Mouse (Mus musculus) midbrain, embryonic 11.5 days (tissue): ENCODE data around the gene Gm21972. TPM values are rescaled to one million over a fixed set of nuclear protein-coding genes. Genes with fewer than 3 reads are reported as not detected.

ENCODE experiments used
- ATAC-seq: fragments of 200-750 bp; cut with Nextera tagmentation; 2 replicates; pipeline ENCODE4 v1.8.0; 2017; ENCODE audit warnings: moderate TSS enrichment, moderate library complexity; ENCODE audit not compliant: low FRiP score
- DNase-seq: peaks from one replicate; pipeline ENCODE4 v3.0.0; 2015; ENCODE audit warnings: low spot score; ENCODE audit errors: missing footprints
- H3K27ac ChIP-seq: fragments of 300-500 bp; sonication (generic); 2 replicates; pipeline ENCODE4 v1.5.1; 2014; ENCODE audit warnings: low read depth, low read length
- H3K27me3 ChIP-seq: fragments of 300-500 bp; sonication (generic); 2 replicates; pipeline ENCODE4 v1.6.1; 2014; ENCODE audit warnings: mild to moderate bottlenecking, low read length, moderate library complexity, mixed read lengths; ENCODE audit not compliant: control insufficient read depth, insufficient read depth
- H3K36me3 ChIP-seq: fragments of 300-500 bp; sonication (generic); 2 replicates; pipeline ENCODE4 v1.6.1; 2014; ENCODE audit warnings: mild to moderate bottlenecking, low read length, moderate library complexity, mixed read lengths; ENCODE audit not compliant: control insufficient read depth, insufficient read depth
- H3K4me1 ChIP-seq: fragments of 300-500 bp; sonication (generic); 2 replicates; pipeline ENCODE4 v1.6.1; 2014; ENCODE audit warnings: low read length; ENCODE audit not compliant: control insufficient read depth, insufficient read depth
- H3K4me2 ChIP-seq: fragments of 300-500 bp; sonication (generic); 2 replicates; pipeline ENCODE4 v1.6.1; 2014; ENCODE audit warnings: mild to moderate bottlenecking, moderate library complexity
- H3K4me3 ChIP-seq: fragments of 300-500 bp; sonication (generic); 2 replicates; pipeline ENCODE4 v1.5.1; 2014; ENCODE audit warnings: low read depth, low read length
- H3K9ac ChIP-seq: fragments of 300-500 bp; sonication (generic); 2 replicates; pipeline ENCODE4 v1.6.1; 2014; ENCODE audit warnings: low read length
- H3K9me3 ChIP-seq: fragments of 300-500 bp; sonication (generic); 2 replicates; pipeline ENCODE4 v1.6.1; 2016; ENCODE audit warnings: low read length; ENCODE audit not compliant: control insufficient read depth
- WGBS: fragments of 180-500 bp; shearing (Covaris S2); extraction: QIAGEN DNeasy Blood & Tissue Kit; methylation state at CpG from one replicate; pipeline ENCODE4 v1.1.7; 2014; 5-methylcytosine and 5-hydroxymethylcytosine counted together
- polyA plus RNA-seq: library from polyadenylated mRNA; unstranded; fragments of >200 nt; fragmentation: Nextera tagmentation; extraction: Ambion mirVana; gene quantifications from 2 replicates; pipeline ENCODE4 v1.2.1, GENCODE M21; 2014

Gm21972 gene
- polyA plus RNA-seq, 1 experiment from 2014 or later: 0.40 TPM

GRCm38 (mm10) chr1:86201312-86201711, 67.9 kb downstream of the Gm21972 start:
- Histone ChIP-seq H3K4me1 (no peaks in the 10 kb centered on the region), H3K27me3 (no peaks in the 10 kb centered on the region), H3K4me2 (no peak overlapping the region), H3K9ac (no peak overlapping the region), H3K9me3 (no peaks in the 10 kb centered on the region), H3K27ac (no peak overlapping the region), H3K4me3 (no peak overlapping the region), H3K36me3 (peaks cover 7% of the 10 kb centered on the region; the same call in 1 of the 2 replicates)
- DNase-seq: peak; percentile 35
- ATAC-seq: no peak

GRCm38 (mm10) chr1:86202617-86203219, 69.3 kb downstream of the Gm21972 start:
- H3K36me3 ChIP-seq: peaks cover 9% of the 10 kb centered on the region; the same call in 1 of the 2 replicates

DNA sequence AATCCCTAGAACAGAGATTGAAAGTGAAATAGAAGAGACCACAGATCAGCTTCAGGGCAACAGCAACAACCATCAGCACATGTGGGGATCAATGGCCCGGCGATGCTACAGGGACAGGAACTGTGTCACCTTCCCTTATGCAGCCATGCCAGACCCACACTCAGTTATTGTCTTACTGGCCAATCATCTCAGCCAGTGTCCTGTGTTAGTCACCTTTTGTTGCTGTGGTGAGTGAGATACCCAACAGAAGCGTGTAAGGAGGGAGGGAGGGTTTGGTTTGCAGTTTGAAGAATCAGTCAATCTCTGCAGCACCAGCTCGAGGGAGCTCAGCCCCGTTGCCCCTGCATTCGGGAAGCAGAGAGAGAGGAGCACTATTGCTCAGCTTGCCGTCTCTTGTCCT, 77.2 kb downstream of the Gm21972 start:
- 87% methylated on average over 7 of the region's 7 CpGs for WGBS

More at GRCm38 (mm10) chr1:86202617-86203219, 69.3 kb downstream of the Gm21972 start:
- no peak for DNase-seq
- no peak overlapping the region for H3K27ac ChIP-seq
- no peaks in the 10 kb centered on the region for H3K27me3 ChIP-seq
- WGBS: 94% methylated on average over 9 of the region's 9 CpGs
- no peak overlapping the region for H3K4me3 ChIP-seq
- ATAC-seq: no peak
- H3K4me2 ChIP-seq: no peak overlapping the region
- no peak overlapping the region for H3K9ac ChIP-seq
- H3K9me3 ChIP-seq: no peaks in the 10 kb centered on the region
- no peaks in the 10 kb centered on the region for H3K4me1 ChIP-seq

DNA sequence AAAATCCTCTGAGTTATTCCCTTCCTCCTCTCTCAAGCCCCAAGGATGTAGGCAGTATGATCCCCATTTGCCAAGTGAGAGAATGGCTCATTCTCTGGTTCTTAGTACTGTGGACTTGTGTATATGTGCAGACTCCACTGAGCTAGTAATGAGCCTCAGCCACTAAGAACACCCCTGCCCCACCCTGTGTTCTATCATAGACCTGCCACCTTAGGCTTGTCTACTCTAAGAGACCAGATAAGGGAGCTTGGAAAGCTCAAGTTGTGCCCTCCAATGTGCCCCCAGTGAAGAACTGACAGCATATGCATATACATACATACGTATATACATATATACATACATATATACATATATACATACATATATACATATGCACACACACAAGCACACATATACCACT, 78.1 kb downstream of the Gm21972 start:
- H3K9me3 ChIP-seq: no peaks in the 10 kb centered on the region
- H3K9ac ChIP-seq: no peak overlapping the region
- peaks cover 8% of the 10 kb centered on the region; the same call in 1 of the 2 replicates for H3K36me3 ChIP-seq
- ATAC-seq (no peak), DNase-seq (no peak)
- no peak overlapping the region for H3K4me3 ChIP-seq
- H3K27me3 ChIP-seq: no peaks in the 10 kb centered on the region
- H3K27ac ChIP-seq: no peak overlapping the region
- H3K4me2 ChIP-seq: no peak overlapping the region
- H3K4me1 ChIP-seq: no peaks in the 10 kb centered on the region
- WGBS: 100% methylated on average over 1 of the region's 1 CpGs

More for the DNA sequence above, 77.2 kb downstream of the Gm21972 start:
- H3K27me3 ChIP-seq: no peaks in the 10 kb centered on the region
- no peak overlapping the region for H3K27ac ChIP-seq
- no peaks in the 10 kb centered on the region for H3K4me1 ChIP-seq
- ATAC-seq (no peak), DNase-seq (no peak)
- peaks cover 8% of the 10 kb centered on the region; the same call in 1 of the 2 replicates for H3K36me3 ChIP-seq
- H3K4me2 ChIP-seq: no peak overlapping the region
- H3K9me3 ChIP-seq: no peaks in the 10 kb centered on the region
- no peak overlapping the region for H3K4me3 ChIP-seq
- H3K9ac ChIP-seq: no peak overlapping the region

Other genes starting within 250 kb of the Gm21972 start
- 78.1 and 78.7 TPM in 2 replicates for gene Itm2c, start 239.4 kb upstream of the Gm21972 start, polyA plus RNA-seq
- 0.36 and 0.97 TPM in 2 replicates for gene 4933407L21Rik, start 205.2 kb upstream of the Gm21972 start, polyA plus RNA-seq
- not detected in 2 replicates for gene Gpr55, start 172.6 kb upstream of the Gm21972 start, polyA plus RNA-seq
- not detected in 2 replicates for gene Spata3, start 116.8 kb upstream of the Gm21972 start, polyA plus RNA-seq
- 0.15 and 0.28 TPM in 2 replicates for gene 2810459M11Rik, start 87.8 kb upstream of the Gm21972 start, polyA plus RNA-seq
- gene Psmd1, start 69.2 kb upstream of the Gm21972 start, polyA plus RNA-seq: 238 and 259 TPM in 2 replicates
- 0.19 and 0.23 TPM in 2 replicates for gene Htr2b, start 21.7 kb upstream of the Gm21972 start, polyA plus RNA-seq
- 32.3 and 33.8 TPM in 2 replicates for gene Armc9, start 21.1 kb downstream of the Gm21972 start, polyA plus RNA-seq
- 2.0 and 2.5 TPM in 2 replicates for gene B3gnt7, start 169.2 kb downstream of the Gm21972 start, polyA plus RNA-seq
- gene Ncl, start 225.8 kb downstream of the Gm21972 start, polyA plus RNA-seq: 339 and 375 TPM in 2 replicates